Mouse (Mus musculus): Measurements from ENCODE around the gene Bhlhe23. TPM values are rescaled to one million over a fixed set of nuclear protein-coding genes. Genes with fewer than 3 reads are reported as not detected.

Gene Bhlhe23
- not detected for polyA plus RNA-seq (2014; fragmentation: Illumina TruSeq; extraction: RNeasy Lipid Tissue Mini Kit (QIAGEN cat#74804); ENCODE audit: low read depth, low replicate concordance)

DNA sequence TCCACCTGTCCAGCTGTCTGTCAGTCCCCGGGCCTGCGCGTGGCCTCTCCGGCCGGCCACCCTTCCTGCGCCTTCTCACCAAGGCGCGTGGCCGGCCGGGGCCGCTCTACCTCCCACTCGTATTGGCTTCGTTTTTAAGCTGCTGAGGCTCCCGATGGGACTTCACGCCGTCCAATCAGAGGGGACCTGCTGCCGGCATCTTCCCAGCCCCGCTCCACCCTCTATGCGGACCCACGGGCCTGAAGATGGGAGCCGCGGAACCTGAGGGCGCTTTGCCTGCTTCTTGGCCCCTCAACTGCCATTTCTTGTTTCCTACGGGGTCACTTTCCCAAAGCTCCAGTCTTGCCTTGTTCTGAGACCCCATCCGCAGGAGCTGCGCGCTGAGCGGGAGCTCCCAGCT is at the start of gene Bhlhe23:
TSS of gene Bhlhe23 (minus strand) at position 108 of the 400 bp plus-strand sequence.

DNA sequence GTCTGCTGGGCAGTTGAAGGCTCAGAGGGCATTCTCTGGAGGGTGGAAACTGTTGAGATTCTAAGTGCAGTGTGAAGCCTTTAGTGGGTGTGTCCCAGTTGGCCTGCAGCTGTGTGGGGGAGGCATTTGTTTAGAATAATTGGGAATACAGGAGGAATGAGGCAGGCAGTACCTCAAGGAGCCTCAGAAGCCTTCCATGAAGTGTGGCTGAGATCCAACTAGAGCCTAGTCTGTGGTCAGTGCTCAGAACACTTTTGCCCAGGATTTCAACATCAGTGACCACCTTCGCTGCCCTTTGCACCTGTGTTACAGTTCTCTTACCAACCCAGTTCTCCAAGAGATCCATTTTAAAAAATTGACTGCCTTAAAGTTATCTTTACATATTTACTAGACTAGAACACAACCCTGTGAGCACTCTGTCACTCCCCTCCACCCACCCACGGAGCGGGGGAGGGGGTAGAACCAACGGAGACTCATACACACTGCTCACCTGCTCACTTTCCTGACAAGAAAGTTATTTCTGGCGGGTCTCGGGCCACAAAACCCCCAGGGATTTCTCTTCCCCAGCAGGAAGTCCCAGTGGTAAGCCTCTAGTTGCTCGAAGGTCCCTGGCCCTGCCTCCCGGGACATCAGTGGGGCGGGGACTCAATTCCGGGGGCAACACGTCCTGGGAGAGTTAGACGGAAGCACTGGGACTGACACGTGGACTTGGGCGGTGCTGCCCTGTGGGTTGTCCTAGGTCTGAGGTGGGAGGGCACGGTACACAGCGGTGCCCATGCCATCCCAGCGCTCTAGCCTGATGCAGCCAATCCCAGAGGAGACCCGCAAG is 51.9 kb downstream of the Bhlhe23 start, which contains the start of gene Slc17a9:
TSS of gene Slc17a9 (plus strand) at position 679 of the 829 bp plus-strand sequence.

Other genes with a start within 250 kb of the Bhlhe23 start
- gene Mrgbp, start 195.6 kb downstream of the Bhlhe23 start, polyA plus RNA-seq (2014; fragmentation: Illumina TruSeq; extraction: RNeasy Lipid Tissue Mini Kit (QIAGEN cat#74804); ENCODE audit: low read depth, low replicate concordance): 31.4 TPM
- 14.8 TPM for gene Ogfr, start 187.7 kb downstream of the Bhlhe23 start, polyA plus RNA-seq (2014; fragmentation: Illumina TruSeq; extraction: RNeasy Lipid Tissue Mini Kit (QIAGEN cat#74804); ENCODE audit: low read depth, low replicate concordance)
- 0.28 TPM for gene Col9a3, start 179.1 kb downstream of the Bhlhe23 start, polyA plus RNA-seq (2014; fragmentation: Illumina TruSeq; extraction: RNeasy Lipid Tissue Mini Kit (QIAGEN cat#74804); ENCODE audit: low read depth, low replicate concordance)
- not detected for gene Tcfl5, start 134.2 kb downstream of the Bhlhe23 start, polyA plus RNA-seq (2014; fragmentation: Illumina TruSeq; extraction: RNeasy Lipid Tissue Mini Kit (QIAGEN cat#74804); ENCODE audit: low read depth, low replicate concordance)
- gene Dido1, start 66.9 kb downstream of the Bhlhe23 start, polyA plus RNA-seq (2014; fragmentation: Illumina TruSeq; extraction: RNeasy Lipid Tissue Mini Kit (QIAGEN cat#74804); ENCODE audit: low read depth, low replicate concordance): 39.7 TPM
- 82.7 TPM for gene Gid8, start 66.8 kb downstream of the Bhlhe23 start, polyA plus RNA-seq (2014; fragmentation: Illumina TruSeq; extraction: RNeasy Lipid Tissue Mini Kit (QIAGEN cat#74804); ENCODE audit: low read depth, low replicate concordance)
- gene Slc17a9, start 51.6 kb downstream of the Bhlhe23 start, polyA plus RNA-seq (2014; fragmentation: Illumina TruSeq; extraction: RNeasy Lipid Tissue Mini Kit (QIAGEN cat#74804); ENCODE audit: low read depth, low replicate concordance): 7.9 TPM
- gene Ythdf1, start 144.0 kb upstream of the Bhlhe23 start, polyA plus RNA-seq (2014; fragmentation: Illumina TruSeq; extraction: RNeasy Lipid Tissue Mini Kit (QIAGEN cat#74804); ENCODE audit: low read depth, low replicate concordance): 50.8 TPM
- gene Birc7, start 152.1 kb upstream of the Bhlhe23 start, polyA plus RNA-seq (2014; fragmentation: Illumina TruSeq; extraction: RNeasy Lipid Tissue Mini Kit (QIAGEN cat#74804); ENCODE audit: low read depth, low replicate concordance): not detected
- gene Nkain4, start 177.8 kb upstream of the Bhlhe23 start, polyA plus RNA-seq (2014; fragmentation: Illumina TruSeq; extraction: RNeasy Lipid Tissue Mini Kit (QIAGEN cat#74804); ENCODE audit: low read depth, low replicate concordance): not detected
- gene Arfgap1, start 190.3 kb upstream of the Bhlhe23 start, polyA plus RNA-seq (2014; fragmentation: Illumina TruSeq; extraction: RNeasy Lipid Tissue Mini Kit (QIAGEN cat#74804); ENCODE audit: low read depth, low replicate concordance): 10.4 TPM
- gene Col20a1, start 209.6 kb upstream of the Bhlhe23 start, polyA plus RNA-seq (2014; fragmentation: Illumina TruSeq; extraction: RNeasy Lipid Tissue Mini Kit (QIAGEN cat#74804); ENCODE audit: low read depth, low replicate concordance): 0.16 TPM

All from sigmoid colon, adult 10 weeks (tissue).